Comparison of ENCODE assay signal across 19 mouse cellular contexts in the genomic region with DNA sequence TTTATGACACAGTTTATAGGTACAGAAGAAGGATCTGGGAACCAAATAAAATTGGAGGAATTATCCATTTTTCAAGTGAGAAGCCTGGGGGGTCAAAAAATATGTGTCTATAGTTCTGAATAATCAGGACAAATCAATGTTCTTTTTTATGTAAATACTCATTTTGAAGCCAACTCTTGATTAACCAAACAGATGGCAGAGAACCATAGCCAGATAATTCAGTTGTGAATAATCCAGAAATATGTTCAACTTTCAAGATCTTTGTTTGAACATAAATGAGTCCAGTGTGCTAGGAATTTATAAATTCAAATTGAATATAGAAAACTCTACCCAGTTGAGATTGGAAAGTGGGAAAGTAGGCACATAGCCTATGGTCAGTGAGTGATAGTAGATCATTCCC.
"Had no signal": no experiment of that assay in that cellular context is flagged by ENCODE, and none has a peak within 500 bp of the region (broad histone marks: within the 10 kb centered on the region; RNA-seq: fewer than 3 reads in every experiment).

No protein-coding gene starts in this region.

- H3K27ac ChIP-seq: limb, embryonic 12.5 days; limb, embryonic 15.5 days; liver, embryonic 14.5 days; macrophage; midbrain, embryonic 12.5 days; midbrain, embryonic 15.5 days; neural tube, embryonic 12.5 days; neural tube, embryonic 15.5 days; stomach, postnatal 0 days had no signal

- DNase-seq: kidney, adult 9 months; kidney, postnatal 14 days; kidney, postnatal 4 days; left cerebral cortex, postnatal 4 days; liver, postnatal 0 days; lung, embryonic 14.5 days; right cerebral cortex, adult 18-20 months; right cerebral cortex, postnatal 14 days; right cerebral cortex, postnatal 4 days; thymus, postnatal 25 days had no signal

- H3K4me3 ChIP-seq: limb, embryonic 12.5 days; limb, embryonic 15.5 days; midbrain, embryonic 12.5 days; midbrain, embryonic 15.5 days; neural tube, embryonic 12.5 days; neural tube, embryonic 15.5 days had no signal

- H3K4me1 ChIP-seq: limb, embryonic 12.5 days; limb, embryonic 15.5 days; midbrain, embryonic 12.5 days; midbrain, embryonic 15.5 days; neural tube, embryonic 12.5 days; neural tube, embryonic 15.5 days had no signal

- H3K27me3 ChIP-seq: limb, embryonic 12.5 days; limb, embryonic 15.5 days; midbrain, embryonic 12.5 days; midbrain, embryonic 15.5 days; neural tube, embryonic 12.5 days; neural tube, embryonic 15.5 days had no signal
